Mouse (Mus musculus) heart, adult 2 months (tissue): ENCODE measurements around the gene Daxx. TPM values are rescaled to one million over a fixed set of nuclear protein-coding genes. Genes with fewer than 3 reads are reported as not detected.
"Not testable (repeated sequence)": the region's sequence is repeated elsewhere in the genome, so short reads cannot be mapped to it uniquely, and the experiment has no call there.

Experiments
- DNase-seq, 2 experiments: peaks; one replicate each; pipeline ENCODE4 v3.0.0; 2021
- H3K27ac ChIP-seq: fragments of 200-600 bp; 2 replicates; pipeline ENCODE4 v1.8.1; 2022
- H3K27me3 ChIP-seq: fragments of 200-500 bp; 2 replicates; pipeline ENCODE4 v1.6.1; 2012; ENCODE audit warnings: mild to moderate bottlenecking, low read length, inconsistent platforms, mixed read lengths; ENCODE audit not compliant: control insufficient read depth, insufficient read depth
- H3K36me3 ChIP-seq: fragments of 200-500 bp; 2 replicates; pipeline ENCODE4 v1.6.1; 2012; ENCODE audit warnings: low read length, inconsistent platforms; ENCODE audit not compliant: control insufficient read depth, insufficient read depth
- H3K4me1 ChIP-seq: fragments of 200-500 bp; 2 replicates; pipeline ENCODE4 v1.6.1; 2011; ENCODE audit warnings: low read length; ENCODE audit not compliant: control insufficient read depth, insufficient read depth
- H3K4me3 ChIP-seq: fragments of 200-600 bp; 2 replicates; pipeline ENCODE4 v1.8.1; 2022
- H3K79me2 ChIP-seq: fragments of 200-500 bp; replicated peaks from 2 replicates; pipeline ENCODE4 v1.6.1; 2012; ENCODE audit warnings: mild to moderate bottlenecking, inconsistent platforms, low read length, moderate library complexity, mixed read lengths; ENCODE audit not compliant: control insufficient read depth, insufficient read depth
- H3K9ac ChIP-seq: fragments of 200-500 bp; 2 replicates; pipeline ENCODE4 v1.6.1; 2012; ENCODE audit warnings: low read depth, mild to moderate bottlenecking, control low read depth, inconsistent platforms, low read length, mixed read lengths
- CTCF ChIP-seq: fragments of 200-600 bp; IDR thresholded peaks from 2 replicates; pipeline ENCODE4 v1.8.1; 2022; ENCODE audit warnings: antibody characterized with exemption, mild to moderate bottlenecking, moderate library complexity
- EP300 ChIP-seq: fragments of 200-500 bp; IDR thresholded peaks from 2 replicates; pipeline ENCODE4 v1.6.1; 2011; ENCODE audit warnings: low read depth, low read length, control low read depth; ENCODE audit not compliant: insufficient read depth
- POLR2A ChIP-seq: fragments of 200-500 bp; IDR thresholded peaks from 2 replicates; pipeline ENCODE4 v1.6.1; 2011; ENCODE audit warnings: mild to moderate bottlenecking, low read depth, low read length, control low read depth; ENCODE audit not compliant: insufficient read depth
- WGBS: fragments of 180-500 bp; shearing (Covaris S2); methylation state at CpG from one replicate; pipeline ENCODE4 v1.1.7; 2018; 5-methylcytosine and 5-hydroxymethylcytosine counted together
- intact Hi-C: fragments of 180-260 bp; cut with DNase I; formaldehyde crosslinking; loops from one replicate; pipeline ENCODE4 v1.15.1; 2025
- polyA plus RNA-seq: library from polyadenylated mRNA; depleted of rRNA; stranded (reverse); fragments of >200 nt; gene quantifications from 2 replicates; pipeline ENCODE4 v1.2.3, GENCODE M21; 2012
- total RNA-seq, 2 experiments: library from RNA; stranded (reverse); gene quantifications; 2 replicates each; pipeline ENCODE4 v1.2.3; 2021

The Daxx gene
- total and polyA plus RNA-seq, 3 experiments, result 11.5 to 20.5 (median 16.4) TPM

DNA sequence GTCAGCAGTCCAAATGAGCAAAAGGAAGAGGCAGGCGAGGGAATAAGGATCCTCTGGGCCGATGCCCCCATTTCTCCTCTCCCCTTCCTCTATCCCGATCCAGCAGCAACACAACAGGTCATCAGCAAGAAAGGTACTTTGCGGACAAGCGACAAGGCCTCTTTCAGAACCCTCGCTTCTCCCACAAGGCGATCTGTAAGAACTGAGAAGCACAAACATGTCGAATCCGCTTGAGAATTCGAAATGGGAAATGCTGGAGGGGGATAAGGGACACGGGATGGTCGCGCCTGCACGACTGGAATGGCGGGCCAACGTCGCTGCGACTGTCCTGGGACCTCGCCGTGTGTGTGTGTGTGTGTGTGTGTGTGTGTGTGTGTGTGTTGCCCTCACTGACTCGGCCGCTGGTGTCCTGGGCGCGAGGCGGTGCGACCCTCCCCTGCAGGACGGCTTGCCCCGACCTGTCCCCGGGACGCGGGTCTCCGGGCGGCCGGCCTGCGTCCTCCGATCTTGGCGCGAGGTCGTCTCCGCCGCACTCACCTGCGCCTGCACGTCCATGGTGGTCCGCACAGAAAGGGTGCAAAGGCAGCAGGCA, 19.2 kb upstream of the Daxx start:
- not testable (repeated sequence) for H3K4me1 ChIP-seq, H3K27me3 ChIP-seq, DNase-seq, H3K36me3 ChIP-seq, H3K79me2 ChIP-seq, H3K27ac ChIP-seq
- peak overlapping the region; percentile 53 for H3K9ac ChIP-seq
- peak overlapping the region; percentile 61 for H3K4me3 ChIP-seq
- 2% methylated on average over 35 of the region's 44 CpGs for WGBS
- intact Hi-C loops, result loop anchor here (5.0 kb wide), 1 partner anchor 48 kb away; the partner anchor contains the start of gene Cd320

DNA sequence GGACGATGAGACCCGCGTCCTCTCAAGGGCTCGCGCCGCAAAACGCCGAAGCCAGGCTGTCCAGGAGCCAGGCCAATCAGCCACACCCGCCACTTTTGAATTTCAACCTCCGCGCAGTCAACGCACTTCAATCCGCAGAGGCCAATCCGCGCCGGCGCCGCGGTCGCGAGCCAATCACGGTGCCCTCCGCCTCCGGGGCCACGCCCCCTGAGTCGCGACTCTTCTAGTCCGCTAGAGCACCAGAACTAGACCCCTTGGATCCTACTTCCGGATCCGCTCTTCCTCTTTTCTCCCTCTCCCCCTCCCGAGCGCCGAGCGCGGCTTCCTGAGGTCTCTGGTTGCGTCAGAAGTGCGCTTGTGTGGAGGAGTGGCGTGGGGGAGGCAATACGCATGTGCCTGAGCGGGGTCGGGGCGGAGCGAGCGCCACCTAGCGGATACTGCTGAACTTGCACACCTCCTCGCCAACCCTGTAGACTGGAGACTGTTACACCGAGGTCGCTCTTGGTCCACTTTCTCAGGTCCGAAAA, 18.6 kb upstream of the Daxx start, which contains the start of gene Kifc1:
Gene Kifc1, minus strand, starts transcription at position 129 of the 527 bp plus-strand sequence.
- intact Hi-C loops, result no loop called here
- Histone ChIP-seq H3K9ac (peak within 1 kb of the TSS; percentile 53), H3K27me3 (no peaks in the 10 kb centered on the region), H3K4me3 (peak within 1 kb of the TSS; percentile 61), H3K36me3 (no peaks in the 10 kb centered on the region), H3K27ac (no peak within 1 kb of the TSS), H3K79me2 (no peaks in the 10 kb centered on the region), H3K4me1 (no peaks in the 10 kb centered on the region)
- peak; percentile 98 to 100 for DNase-seq
- WGBS, result 1% methylated on average over 49 of the region's 49 CpGs
- TF ChIP-seq EP300, result peak; percentile 56; the same call in 1 of the 2 replicates
- TF ChIP-seq POLR2A, result no peak
- TF ChIP-seq CTCF, result peak; percentile 88

DNA sequence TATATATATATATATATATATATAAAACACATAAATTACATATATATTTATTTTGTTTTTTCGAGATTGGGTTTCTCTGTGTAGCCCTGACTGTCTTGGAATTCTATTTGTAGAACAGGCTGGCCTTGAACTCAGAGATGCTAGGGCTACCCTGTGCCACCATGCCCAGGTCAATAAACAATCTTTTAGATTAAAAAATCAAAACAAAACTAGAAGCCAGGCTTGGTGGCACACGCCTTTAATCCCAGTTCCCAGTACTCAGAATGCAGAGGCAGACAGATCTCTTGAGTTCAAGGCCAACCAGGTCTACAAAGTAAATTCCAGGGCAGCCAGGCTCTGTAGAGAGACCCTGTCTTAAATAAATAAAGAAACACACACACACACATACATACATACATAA, 17.9 kb upstream of the Daxx start:
- DNase-seq, result no peak
- 48% methylated on average over 2 of the region's 2 CpGs for WGBS
- intact Hi-C loops, result no loop called here

DNA sequence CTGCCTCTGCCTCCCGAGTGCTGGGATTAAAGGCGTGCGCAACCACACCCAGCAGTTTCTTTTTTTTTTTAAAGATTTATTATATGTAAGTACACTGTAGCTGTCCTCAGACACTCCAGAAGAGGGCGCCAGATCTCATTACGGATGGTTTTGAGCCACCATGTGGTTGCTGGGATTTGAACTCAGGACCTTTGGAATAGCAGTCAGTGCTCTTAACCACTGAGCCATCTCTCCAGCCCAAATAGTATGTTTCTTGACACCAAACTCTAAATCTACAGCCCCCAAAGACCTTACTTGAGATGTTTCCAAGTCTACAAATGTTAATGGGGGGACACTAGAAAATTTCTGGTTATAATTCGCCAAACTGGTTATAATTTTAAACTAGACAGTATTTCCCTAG, 17.3 kb upstream of the Daxx start:
- TF ChIP-seq CTCF, result peak; percentile 52
- H3K4me1 ChIP-seq, intact Hi-C loops, H3K9ac ChIP-seq, H3K36me3 ChIP-seq, H3K27me3 ChIP-seq, H3K79me2 ChIP-seq, H3K4me3 ChIP-seq, H3K27ac ChIP-seq, DNase-seq: not testable (repeated sequence)
- WGBS, result 64% methylated on average over 6 of the region's 6 CpGs

More for the DNA sequence above, 17.9 kb upstream of the Daxx start:
- Histone ChIP-seq H3K27me3 (no peaks in the 10 kb centered on the region), H3K79me2 (no peaks in the 10 kb centered on the region), H3K9ac (no peak overlapping the region), H3K4me1 (no peaks in the 10 kb centered on the region), H3K27ac (no peak overlapping the region), H3K36me3 (no peaks in the 10 kb centered on the region), H3K4me3 (no peak overlapping the region)
- TF ChIP-seq POLR2A (no peak), CTCF (no peak), EP300 (no peak)

DNA sequence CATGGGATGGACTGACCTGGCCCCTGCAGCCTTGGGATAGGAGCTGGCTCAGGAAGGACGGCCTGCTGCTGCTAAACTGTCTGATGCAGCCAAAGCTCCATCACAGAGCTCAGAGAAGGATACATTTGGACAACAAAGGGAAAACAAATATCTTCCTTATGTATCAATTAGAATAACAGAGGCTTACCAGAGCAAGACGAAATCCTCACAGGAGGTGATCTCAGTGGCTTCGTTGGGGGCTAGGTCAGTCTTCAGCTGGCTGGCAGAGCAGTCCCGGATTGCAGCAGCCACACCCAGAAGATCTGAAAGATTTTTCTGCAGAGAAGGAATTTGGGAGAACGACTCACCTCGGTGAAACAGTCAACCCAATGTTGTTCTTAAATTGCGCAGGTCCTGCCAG, 16.8 kb upstream of the Daxx start:
- no peaks in the 10 kb centered on the region for H3K79me2 ChIP-seq
- H3K4me1 ChIP-seq, result no peaks in the 10 kb centered on the region
- H3K27ac ChIP-seq, result no peak overlapping the region
- H3K27me3 ChIP-seq, result no peaks in the 10 kb centered on the region
- no peak for TF ChIP-seq CTCF
- no peak for TF ChIP-seq POLR2A
- TF ChIP-seq EP300, result no peak
- H3K4me3 ChIP-seq, result no peak overlapping the region
- no peak overlapping the region for H3K9ac ChIP-seq
- no peaks in the 10 kb centered on the region for H3K36me3 ChIP-seq
- 38% methylated on average over 7 of the region's 7 CpGs for WGBS
- intact Hi-C loops, result no loop called here
- no peak for DNase-seq

DNA sequence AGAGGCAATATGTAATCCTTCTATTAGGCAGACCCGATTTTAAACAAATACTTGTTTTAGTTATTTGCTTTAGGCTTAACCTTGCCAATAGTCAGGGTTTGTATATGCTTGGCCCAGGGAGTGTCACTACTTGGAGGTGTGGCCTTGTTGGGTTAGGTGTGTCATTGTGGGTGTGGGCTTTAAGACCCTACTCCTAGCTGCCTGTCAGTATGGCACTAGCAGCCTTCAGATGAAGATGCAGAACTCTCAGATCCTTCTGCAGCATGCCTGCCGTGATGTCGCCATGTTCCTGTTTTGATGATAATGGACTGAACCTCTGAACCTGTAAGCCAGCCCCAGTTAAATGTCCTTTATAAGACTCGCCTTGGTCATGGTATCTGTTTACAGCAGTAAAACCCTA, 16.2 kb upstream of the Daxx start:
- H3K27ac ChIP-seq, H3K27me3 ChIP-seq, H3K4me3 ChIP-seq, DNase-seq, H3K4me1 ChIP-seq, H3K9ac ChIP-seq, intact Hi-C loops, H3K36me3 ChIP-seq, H3K79me2 ChIP-seq: not testable (repeated sequence)
- WGBS, result 81% methylated on average over 4 of the region's 4 CpGs
